In the genomic region with DNA sequence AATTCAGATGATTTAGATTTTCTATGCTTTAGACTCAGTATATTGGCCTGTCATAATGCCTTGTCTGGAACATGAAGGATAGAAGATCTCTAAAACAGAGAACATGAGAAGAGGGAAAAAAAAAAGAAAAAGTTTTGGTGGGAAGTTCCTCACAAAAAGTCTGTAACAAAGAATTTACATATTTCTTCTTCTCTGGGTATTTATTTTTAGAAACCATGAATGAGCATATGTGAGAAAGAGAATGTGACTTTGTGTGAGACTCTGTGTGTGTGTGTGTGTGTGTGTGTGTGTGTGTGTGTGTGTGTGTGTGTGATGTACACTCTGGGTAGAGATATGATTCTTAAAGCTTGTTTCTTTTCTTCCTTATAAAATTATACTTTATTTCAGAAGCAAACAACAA, we compare ENCODE assay signal across 18 mouse cellular contexts.
DNase-seq lines count a peak whose midpoint lies in the region; ATAC-seq and TF ChIP-seq lines count a peak whose summit lies in the region.
"Had no signal": no experiment of that assay in that cellular context is flagged by ENCODE, and none has a peak within 500 bp of the region (broad histone marks: within the 10 kb centered on the region; RNA-seq: fewer than 3 reads in every experiment).

No protein-coding gene starts in this region.

- peak; percentile 66 for TF ChIP-seq EP300 in CH12.LX (IDR thresholded peaks at IDR 0.05; ENCODE audit: low read length)

- no peak for ATAC-seq in megakaryocyte-erythroid progenitor cell, adult 5-6 weeks (replicated peaks; ENCODE audit: low FRiP score, low TSS enrichment, poor library complexity, severe bottlenecking)
- ATAC-seq: activated CD4-positive, CD25-positive, alpha-beta regulatory T cell, adult 4 months; CD4-positive, CD25-positive, alpha-beta regulatory T cell, adult 4 months; Patski had no signal

- in situ Hi-C loops in CH12.LX (cut with MboI; ENCODE audit: low pct_ligation_motif_present, low pct_unique_long_range_greater_than_20kb, low sequenced_read_pairs), result no loop called here

- H3K79me2 ChIP-seq in CH12.LX (replicated peaks; ENCODE audit: control insufficient read depth, extremely low read depth, insufficient read depth, poor library complexity, severe bottlenecking), result no peaks in the 10 kb centered on the region

- TF ChIP-seq POLR2A in CH12.LX (IDR thresholded peaks at IDR 0.05; ENCODE audit: low read depth, low read length), result no peak

- H3K4me3 ChIP-seq in CH12.LX (replicated peaks in 1 of 3; ENCODE audit: low read depth in 2 of 3, low read length in 2 of 3, poor library complexity in 1 of 3), result no peak overlapping the region

- no peak overlapping the region for H3K4me2 ChIP-seq in CH12.LX (ENCODE audit: insufficient read depth, low read depth, poor library complexity, severe bottlenecking)

- no peak overlapping the region for H3K9ac ChIP-seq in CH12.LX (ENCODE audit: insufficient read depth, low read depth)

- no peaks in the 10 kb centered on the region for H3K9me3 ChIP-seq in CH12.LX (replicated peaks; ENCODE audit: low read length)
- H3K9me3 ChIP-seq: G1E had no signal

- H3K4me1 ChIP-seq in CH12.LX (ENCODE audit: control insufficient read depth in 1 of 2, insufficient read depth in 2 of 2), result peaks cover 0 to 7% of the 10 kb centered on the region in 2 experiments; a peak in 2 of 4 replicates

- dilution Hi-C loops in CH12.LX (cut with MboI; ENCODE audit: extremely low pct_ligation_motif_present, extremely low pct_unique_long_range_greater_than_20kb, low sequenced_read_pairs), result no loop called here

- DNase-seq in CH12.LX (ENCODE audit: extremely low read depth), result peak; percentile 19
- DNase-seq: adrenal gland, adult 2 months; adrenal gland, adult 8-10 months; adrenal gland, postnatal 10 days; adrenal gland, postnatal 14 days; adrenal gland, postnatal 25 days; adrenal gland, postnatal 36 days; B cell, adult 2 months; cerebellum, adult 11 months; cerebellum, adult 11-12 months; cerebellum, adult 18-20 months; cerebellum, adult 2 months; cerebellum, adult 8-10 months had no signal

- H3K36me3 ChIP-seq in CH12.LX (replicated peaks in 1 of 2; ENCODE audit: control insufficient read depth in 1 of 2, insufficient read depth in 1 of 2, low read length in 1 of 2), result no peaks in the 10 kb centered on the region
- H3K36me3 ChIP-seq: G1E had no signal

- no peak for TF ChIP-seq RAD21 in CH12.LX (IDR thresholded peaks at IDR 0.05; ENCODE audit: low read depth, low read length)

- H3K27me3 ChIP-seq in CH12.LX (replicated peaks), result no peaks in the 10 kb centered on the region

- H3K27ac ChIP-seq in CH12.LX (ENCODE audit: insufficient read depth, low read depth), result no peak overlapping the region

- TF ChIP-seq CTCF in CH12.LX (conservative IDR thresholded peaks at IDR 0.05 in 1 of 2, IDR thresholded peaks at IDR 0.05 in 1 of 2; ENCODE audit: low read depth in 2 of 2, low read length in 2 of 2), result no peak

TF ChIP-seq in CH12.LX, 34 proteins besides CTCF, POLR2A, EP300 and RAD21:
- TF ChIP-seq SIN3A (IDR thresholded peaks at IDR 0.05; ENCODE audit: low read length) (peak; percentile 51; the same call in 1 of the 2 replicates), RCOR1 (conservative IDR thresholded peaks at IDR 0.05; ENCODE audit: low read depth, low read length) (0 out of 2 replicates have a peak, but pooled peaks have one; percentile 73), BHLHE40 (IDR thresholded peaks at IDR 0.05; ENCODE audit: low read depth, low read length) (peak; percentile 85), CHD1 (IDR thresholded peaks at IDR 0.05; ENCODE audit: low read depth, low read length) (no peak), ELF1 (IDR thresholded peaks at IDR 0.05; ENCODE audit: low read depth, low read length) (0 out of 2 replicates have a peak, but pooled peaks have one; percentile 14), UBTF (IDR thresholded peaks at IDR 0.05; ENCODE audit: low read depth, low read length) (no peak), MEF2A (IDR thresholded peaks at IDR 0.05; ENCODE audit: borderline replicate concordance, low read depth, low read length) (peak; percentile 94), POLR2AphosphoS2 (IDR thresholded peaks at IDR 0.05; ENCODE audit: low read depth, low read length) (no peak), MAZ (IDR thresholded peaks at IDR 0.05; ENCODE audit: low read depth, low read length) (no peak), JUND (conservative IDR thresholded peaks at IDR 0.05; ENCODE audit: low read depth, low read length) (no peak), NRF1 (IDR thresholded peaks at IDR 0.05; ENCODE audit: low read depth, low read length) (no peak), MAFK (IDR thresholded peaks at IDR 0.05; ENCODE audit: insufficient replicate concordance, low read length) (peak; percentile 49; the same call in 1 of the 2 replicates), TCF12 (IDR thresholded peaks at IDR 0.05; ENCODE audit: low read depth, low read length) (peak; percentile 40; the same call in 1 of the 2 replicates), ZNF384 (IDR thresholded peaks at IDR 0.05; ENCODE audit: low read depth, low read length) (peak; percentile 92), MYC (IDR thresholded peaks at IDR 0.05; ENCODE audit: low read depth, low read length) (0 out of 2 replicates have a peak, but pooled peaks have one; percentile 50), NELFE (IDR thresholded peaks at IDR 0.05; ENCODE audit: low read depth, low read length) (no peak), GABPA (IDR thresholded peaks at IDR 0.05; ENCODE audit: insufficient replicate concordance, low read depth, low read length) (no peak), ETS1 (conservative IDR thresholded peaks at IDR 0.05; ENCODE audit: low read depth, low read length) (peak; percentile 57), PAX5 (IDR thresholded peaks at IDR 0.05; ENCODE audit: low read length) (no peak), ZC3H11A (IDR thresholded peaks at IDR 0.05; ENCODE audit: low read depth, low read length) (no peak), USF1 (IDR thresholded peaks at IDR 0.05; ENCODE audit: low read depth, low read length) (no peak), TBP (conservative IDR thresholded peaks at IDR 0.05; ENCODE audit: low read depth, low read length) (no peak), JUN (IDR thresholded peaks at IDR 0.05; ENCODE audit: insufficient read depth, low read depth, low read length) (no peak), MAX (IDR thresholded peaks at IDR 0.05; ENCODE audit: low read length) (0 out of 2 replicates have a peak, but pooled peaks have one; percentile 43), IRF4 (IDR thresholded peaks at IDR 0.05; ENCODE audit: low read depth, low read length) (peak; percentile 82), USF2 (conservative IDR thresholded peaks at IDR 0.05; ENCODE audit: low read depth, low read length) (no peak), ZMIZ1 (IDR thresholded peaks at IDR 0.05; ENCODE audit: low read depth, low read length) (no peak), MXI1 (IDR thresholded peaks at IDR 0.05; ENCODE audit: low read depth, low read length) (no peak)
